Comparison of ENCODE assay signal across 11 mouse cellular contexts in genomic region chr2:181313006-181313343, GRCm38 (mm10). TPM values are rescaled to one million over a fixed set of nuclear protein-coding genes. Genes with fewer than 3 reads are reported as not detected.
DNase-seq lines count a peak whose midpoint lies in the region; ATAC-seq lines count a peak whose summit lies in the region.
"Had no signal": no experiment of that assay in that cellular context is flagged by ENCODE, and none has a peak within 500 bp of the region (broad histone marks: within the 10 kb centered on the region; RNA-seq: fewer than 3 reads in every experiment).

No protein-coding gene starts in this region.

- H3K4me1 ChIP-seq in embryonic facial prominence, embryonic 10.5 days = peaks cover 13% of the 10 kb centered on the region
- no peaks in the 10 kb centered on the region; the same call in 1 of the 2 replicates for H3K4me1 ChIP-seq in hindbrain, embryonic 11.5 days (replicated peaks; ENCODE audit: control insufficient read depth, insufficient read depth, low read length)
- H3K4me1 ChIP-seq in neural tube, embryonic 12.5 days = peaks cover 13% of the 10 kb centered on the region; the same call in 1 of the 2 replicates

- H3K9me3 ChIP-seq in embryonic facial prominence, embryonic 10.5 days = no peaks in the 10 kb centered on the region
- no peaks in the 10 kb centered on the region for H3K9me3 ChIP-seq in hindbrain, embryonic 11.5 days (ENCODE audit: control insufficient read depth, low read length)
- no peaks in the 10 kb centered on the region for H3K9me3 ChIP-seq in neural tube, embryonic 12.5 days

- intact Hi-C loops in gastrocnemius, postnatal 36 days (cut with DNase I) = no loop called here

- ATAC-seq in hindbrain, embryonic 11.5 days (ENCODE audit: low FRiP score) = no peak; the same call in 1 of the 2 replicates
- ATAC-seq in neural tube, embryonic 12.5 days (ENCODE audit: low FRiP score, low read depth) = no peak
- no peak for ATAC-seq in frontal cortex, adult (ENCODE audit: low TSS enrichment)

- peak overlapping the region; percentile 90 for H3K9ac ChIP-seq in hindbrain, embryonic 11.5 days (ENCODE audit: low read depth, low read length)
- H3K9ac ChIP-seq in neural tube, embryonic 12.5 days = peak overlapping the region; percentile 77

- H3K4me2 ChIP-seq in hindbrain, embryonic 11.5 days (replicated peaks; ENCODE audit: low read depth, low read length) = peak overlapping the region; percentile 49
- peak overlapping the region; percentile 63 for H3K4me2 ChIP-seq in neural tube, embryonic 12.5 days (replicated peaks)

- DNase-seq in cerebellum, postnatal 10 days = peak; percentile 17 to 25
- DNase-seq in cerebellum, adult 8-10 months = no peak
- no peak for DNase-seq in embryonic facial prominence, embryonic 10.5 days (ENCODE audit: low spot score)
- no peak for DNase-seq in hindbrain, embryonic 11.5 days (ENCODE audit: low spot score)
- DNase-seq in gastrocnemius, postnatal 36 days = no peak
- DNase-seq in urinary bladder, postnatal 25 days (ENCODE audit: low spot score) = no peak
- DNase-seq: lung, postnatal 4 days had no signal

- peaks cover 80% of the 10 kb centered on the region for H3K27me3 ChIP-seq in embryonic facial prominence, embryonic 10.5 days (replicated peaks; ENCODE audit: low read depth, poor library complexity, severe bottlenecking)
- peaks cover 2% of the 10 kb centered on the region; the same call in 1 of the 2 replicates for H3K27me3 ChIP-seq in hindbrain, embryonic 11.5 days (ENCODE audit: control insufficient read depth, insufficient read depth, low read length)
- peaks cover 26% of the 10 kb centered on the region for H3K27me3 ChIP-seq in neural tube, embryonic 12.5 days (replicated peaks)

- H3K27ac ChIP-seq in embryonic facial prominence, embryonic 10.5 days (replicated peaks) = peak overlapping the region; percentile 66; the same call in 1 of the 2 replicates
- H3K27ac ChIP-seq in hindbrain, embryonic 11.5 days (ENCODE audit: low read depth, low read length) = no peak overlapping the region
- no peak overlapping the region for H3K27ac ChIP-seq in neural tube, embryonic 12.5 days

- H3K36me3 ChIP-seq in embryonic facial prominence, embryonic 10.5 days (replicated peaks) = no peaks in the 10 kb centered on the region
- H3K36me3 ChIP-seq in hindbrain, embryonic 11.5 days (ENCODE audit: control insufficient read depth, insufficient read depth, low read length) = no peaks in the 10 kb centered on the region
- peaks cover 10% of the 10 kb centered on the region for H3K36me3 ChIP-seq in neural tube, embryonic 12.5 days

- peak overlapping the region; percentile 59 for H3K4me3 ChIP-seq in embryonic facial prominence, embryonic 10.5 days
- H3K4me3 ChIP-seq in hindbrain, embryonic 11.5 days (ENCODE audit: low read depth, low read length) = peak overlapping the region; percentile 58
- peak overlapping the region; percentile 67 for H3K4me3 ChIP-seq in neural tube, embryonic 12.5 days

- WGBS in embryonic facial prominence, embryonic 10.5 days = 13% methylated on average over 5 of the region's 5 CpGs
- 11% methylated on average over 5 of the region's 5 CpGs for WGBS in hindbrain, embryonic 11.5 days
- 19% methylated on average over 5 of the region's 5 CpGs for WGBS in neural tube, embryonic 12.5 days

RNA-seq across cellular contexts. Expression of gene Stmn3, which starts 1.3 kb away (rescaled TPM):
- 47.9 and 53.7 TPM in 2 replicates for polyA plus RNA-seq in embryonic facial prominence, embryonic 10.5 days (2016; fragmentation: Nextera tagmentation; extraction: Ambion mirVana)
- polyA plus RNA-seq in hindbrain, embryonic 11.5 days (2014; fragmentation: Nextera tagmentation; extraction: Ambion mirVana) = 426 and 432 TPM in 2 replicates
- polyA plus RNA-seq in neural tube, embryonic 12.5 days (2016; fragmentation: Nextera tagmentation; extraction: Ambion mirVana) = 649 and 671 TPM in 2 replicates
- total RNA-seq in gastrocnemius, postnatal 36 days (2021) = under 1 TPM in 1 of 2 experiments, not detected in 1; 0.31 TPM
- total RNA-seq: granulocyte monocyte progenitor cell, adult 5-6 weeks; hematopoietic stem cell, adult 5-6 weeks had no signal

RNA-seq across cellular contexts. Expression of gene Rtel1, which starts 6.6 kb away (rescaled TPM):
- polyA plus RNA-seq in embryonic facial prominence, embryonic 10.5 days (2016; fragmentation: Nextera tagmentation; extraction: Ambion mirVana) = 72.4 and 74.1 TPM in 2 replicates
- polyA plus RNA-seq in hindbrain, embryonic 11.5 days (2014; fragmentation: Nextera tagmentation; extraction: Ambion mirVana) = 41.6 and 45.6 TPM in 2 replicates
- polyA plus RNA-seq in neural tube, embryonic 12.5 days (2016; fragmentation: Nextera tagmentation; extraction: Ambion mirVana) = 41.1 and 49.0 TPM in 2 replicates
- total RNA-seq in gastrocnemius, postnatal 36 days (2021) = 10 to 100 TPM in 1 of 2 experiments, 1 to 10 TPM in 1; 9.2 to 12.2 TPM

RNA-seq across cellular contexts. Expression of gene Gmeb2, which starts 25.1 kb away (rescaled TPM):
- 18.7 and 20.2 TPM in 2 replicates for polyA plus RNA-seq in embryonic facial prominence, embryonic 10.5 days (2016; fragmentation: Nextera tagmentation; extraction: Ambion mirVana)
- 17.9 and 19.7 TPM in 2 replicates for polyA plus RNA-seq in hindbrain, embryonic 11.5 days (2014; fragmentation: Nextera tagmentation; extraction: Ambion mirVana)
- 20.6 and 21.4 TPM in 2 replicates for polyA plus RNA-seq in neural tube, embryonic 12.5 days (2016; fragmentation: Nextera tagmentation; extraction: Ambion mirVana)
- total RNA-seq in gastrocnemius, postnatal 36 days (2021) = 10 to 100 TPM in 1 of 2 experiments, 1 to 10 TPM in 1; 7.3 to 10.6 TPM

RNA-seq across cellular contexts. Expression of gene Zgpat, which starts 51.8 kb away (rescaled TPM):
- polyA plus RNA-seq in embryonic facial prominence, embryonic 10.5 days (2016; fragmentation: Nextera tagmentation; extraction: Ambion mirVana) = 46.9 and 51.8 TPM in 2 replicates
- polyA plus RNA-seq in hindbrain, embryonic 11.5 days (2014; fragmentation: Nextera tagmentation; extraction: Ambion mirVana) = 33.4 and 38.1 TPM in 2 replicates
- polyA plus RNA-seq in neural tube, embryonic 12.5 days (2016; fragmentation: Nextera tagmentation; extraction: Ambion mirVana) = 69.8 and 74.4 TPM in 2 replicates
- 10 to 100 TPM; 11.3 to 11.5 TPM for total RNA-seq in gastrocnemius, postnatal 36 days (2021)

RNA-seq across cellular contexts. Expression of gene Arfrp1, which starts 52.2 kb away (rescaled TPM):
- 74.0 and 74.4 TPM in 2 replicates for polyA plus RNA-seq in embryonic facial prominence, embryonic 10.5 days (2016; fragmentation: Nextera tagmentation; extraction: Ambion mirVana)
- polyA plus RNA-seq in hindbrain, embryonic 11.5 days (2014; fragmentation: Nextera tagmentation; extraction: Ambion mirVana) = 51.6 and 55.2 TPM in 2 replicates
- 79.6 and 82.7 TPM in 2 replicates for polyA plus RNA-seq in neural tube, embryonic 12.5 days (2016; fragmentation: Nextera tagmentation; extraction: Ambion mirVana)
- total RNA-seq in gastrocnemius, postnatal 36 days (2021) = 10 to 100 TPM; 21.5 to 26.1 TPM

Comparison
In these comparisons a context has a peak if more than half of its experiments do, and no peak if none do; other contexts are left out.
1. DNase-seq: peak in cerebellum, postnatal 10 days (2 of 2); none in cerebellum, adult 8-10 months (single experiment), embryonic facial prominence, embryonic 10.5 days (single experiment), hindbrain, embryonic 11.5 days (single experiment), gastrocnemius, postnatal 36 days (0 of 2) and urinary bladder, postnatal 25 days (single experiment).
2. Peak in every context shown above with its lines, with median percentiles within 50 percentile points of each other: H3K4me3 ChIP-seq.